Mouse (Mus musculus): Measurements from ENCODE around the gene Ncf1. TPM values are rescaled to one million over a fixed set of nuclear protein-coding genes. Genes with fewer than 3 reads are reported as not detected.
A peak's percentile ranks its signal among the peaks of the same experiment; 100 is the strongest.

The Ncf1 gene
- polyA plus RNA-seq, 1 experiment from 2014 or later: 2.4 TPM

DNA sequence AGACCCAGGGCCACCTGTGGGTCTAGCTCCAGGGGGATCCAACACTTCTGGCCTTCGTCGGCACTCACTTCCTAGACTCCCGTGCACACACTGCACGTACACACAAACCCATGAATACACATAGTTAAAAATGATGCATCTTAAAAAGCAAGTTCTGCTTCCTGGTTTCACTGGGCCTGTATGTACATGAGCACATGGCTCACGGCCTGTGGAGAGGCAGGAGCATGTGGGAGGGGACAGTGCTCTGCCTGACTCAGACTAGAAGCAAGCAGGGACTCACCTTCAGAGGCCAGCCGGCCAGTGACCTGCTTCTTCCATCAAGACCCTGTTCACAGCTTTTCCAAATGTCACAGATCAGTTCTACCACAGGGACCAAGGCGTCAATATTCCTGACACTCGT is 35.8 kb downstream of the Ncf1 start:
- TF ChIP-seq CTCF (IDR thresholded peaks at IDR 0.05; ENCODE audit: low read depth): no peak
- Histone ChIP-seq H3K4me2 (ENCODE audit: low read length) (no peak overlapping the region), H3K27ac (no peak overlapping the region), H3K9ac (ENCODE audit: low read depth, low read length) (no peak overlapping the region), H3K4me1 (replicated peaks; ENCODE audit: insufficient read depth, low read length) (no peaks in the 10 kb centered on the region), H3K27me3 (ENCODE audit: insufficient read depth, low read length) (no peaks in the 10 kb centered on the region), H3K9me3 (replicated peaks; ENCODE audit: low read length) (no peaks in the 10 kb centered on the region), H3K4me3 (replicated peaks; ENCODE audit: low read depth, low read length) (no peak overlapping the region), H3K36me3 (ENCODE audit: insufficient read depth, low read length) (0 out of 2 replicates have a peak, but pooled peaks cover 13% of the 10 kb centered on the region)
- no peak for ATAC-seq (replicated peaks; ENCODE audit: low FRiP score, low read depth)
- WGBS: 82% methylated on average over 8 of the region's 8 CpGs
- no peak for DNase-seq (ENCODE audit: low spot score)

DNA sequence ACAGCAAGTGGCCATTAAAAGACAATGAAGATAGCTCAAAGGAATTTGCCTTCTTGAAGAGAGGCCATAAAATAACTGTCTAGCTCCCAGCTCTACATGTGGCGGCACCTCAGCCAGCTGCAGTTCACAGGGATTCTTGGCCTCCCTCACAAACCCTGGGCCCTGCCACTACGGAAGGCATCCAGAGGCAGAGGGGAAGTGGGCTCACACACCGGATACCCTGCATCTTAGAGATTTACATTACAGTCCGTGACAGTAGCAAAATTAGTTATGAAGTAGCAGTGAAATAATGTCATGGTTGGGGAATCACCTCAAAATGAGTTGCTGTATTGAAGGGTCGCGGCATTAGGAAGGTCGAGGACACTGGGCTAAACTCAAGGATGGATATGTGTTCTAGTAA is 40.9 kb downstream of the Ncf1 start:
- H3K27me3 ChIP-seq (ENCODE audit: insufficient read depth, low read length): no peaks in the 10 kb centered on the region
- no peak overlapping the region for H3K4me2 ChIP-seq (ENCODE audit: low read length)
- H3K4me1 ChIP-seq (replicated peaks; ENCODE audit: insufficient read depth, low read length): peaks cover 3% of the 10 kb centered on the region
- no peak overlapping the region for H3K9ac ChIP-seq (ENCODE audit: low read depth, low read length)
- peak; percentile 68 for DNase-seq (ENCODE audit: low spot score)
- 55% methylated on average over 7 of the region's 7 CpGs for WGBS
- H3K27ac ChIP-seq: no peak overlapping the region
- no peak for TF ChIP-seq CTCF (IDR thresholded peaks at IDR 0.05; ENCODE audit: low read depth)
- H3K36me3 ChIP-seq (ENCODE audit: insufficient read depth, low read length): no peaks in the 10 kb centered on the region
- ATAC-seq (replicated peaks; ENCODE audit: low FRiP score, low read depth): no peak
- no peaks in the 10 kb centered on the region for H3K9me3 ChIP-seq (replicated peaks; ENCODE audit: low read length)
- H3K4me3 ChIP-seq (replicated peaks; ENCODE audit: low read depth, low read length): no peak overlapping the region

DNA sequence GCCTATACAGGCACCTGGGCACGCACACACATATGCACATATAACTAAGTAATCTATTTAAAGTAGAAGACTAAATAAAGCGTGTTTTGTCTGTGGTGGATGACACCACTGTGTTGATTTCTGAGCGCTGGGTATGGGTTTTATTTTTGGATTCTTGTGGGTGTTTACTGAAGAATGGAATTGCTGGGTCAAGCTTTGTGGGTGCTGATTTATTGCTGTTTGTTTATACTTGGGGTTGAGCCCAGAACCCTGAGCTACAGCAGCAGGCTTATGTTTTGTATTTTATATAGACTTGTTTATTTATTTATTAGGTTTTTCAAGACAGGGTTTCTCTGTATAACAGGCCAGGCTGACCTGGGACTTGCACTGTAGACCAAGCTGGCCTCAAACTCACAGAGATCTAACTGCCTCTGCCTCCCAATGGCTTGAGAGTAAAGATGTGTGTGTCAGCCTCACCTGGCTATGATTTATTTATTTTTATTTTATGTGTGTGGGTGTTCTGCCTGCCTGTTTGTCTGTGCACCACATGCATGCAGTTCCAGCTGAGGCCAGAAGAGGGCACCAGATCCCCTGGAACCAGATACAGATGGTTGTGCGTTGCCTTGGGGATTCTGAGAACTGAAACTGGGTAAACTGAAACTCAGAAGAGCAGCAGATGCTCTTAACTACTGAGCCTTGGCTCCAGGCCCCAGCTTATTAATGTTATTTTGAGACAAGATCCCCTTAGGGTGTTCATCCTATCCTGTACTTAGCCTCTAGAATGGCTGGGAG is 42.3 kb downstream of the Ncf1 start:
- 75% methylated on average over 4 of the region's 4 CpGs for WGBS
- Histone ChIP-seq H3K27ac (no peak overlapping the region), H3K4me3 (replicated peaks; ENCODE audit: low read depth, low read length) (no peak overlapping the region), H3K9ac (ENCODE audit: low read depth, low read length) (no peak overlapping the region), H3K4me1 (replicated peaks; ENCODE audit: insufficient read depth, low read length) (peaks cover 13% of the 10 kb centered on the region), H3K4me2 (ENCODE audit: low read length) (no peak overlapping the region), H3K36me3 (ENCODE audit: insufficient read depth, low read length) (no peaks in the 10 kb centered on the region), H3K9me3 (replicated peaks; ENCODE audit: low read length) (no peaks in the 10 kb centered on the region), H3K27me3 (ENCODE audit: insufficient read depth, low read length) (no peaks in the 10 kb centered on the region)
- ATAC-seq (replicated peaks; ENCODE audit: low FRiP score, low read depth) (no peak), DNase-seq (ENCODE audit: low spot score) (peak; percentile 62)
- TF ChIP-seq CTCF (IDR thresholded peaks at IDR 0.05; ENCODE audit: low read depth): peak; percentile 90

DNA sequence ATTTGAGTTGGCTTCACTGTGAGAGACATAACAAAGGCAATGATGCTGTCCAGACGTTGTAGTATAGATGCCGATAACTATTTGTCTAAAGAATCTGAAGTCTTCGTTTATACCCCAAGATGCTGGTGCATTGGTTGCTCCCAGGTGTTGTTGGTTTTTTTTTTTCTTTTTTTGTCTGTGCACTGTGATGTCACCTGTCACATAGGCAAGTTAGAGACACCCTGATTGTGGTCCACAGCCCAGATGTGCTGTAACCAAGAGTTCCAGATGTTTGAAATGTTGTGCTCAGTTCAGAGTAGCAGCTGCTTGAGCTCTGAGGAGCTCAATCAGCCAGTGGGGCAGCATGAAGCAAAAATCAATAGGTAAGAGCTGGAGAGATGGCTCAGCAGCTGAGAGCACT is 43.4 kb downstream of the Ncf1 start:
- DNase-seq (ENCODE audit: low spot score) (no peak), ATAC-seq (replicated peaks; ENCODE audit: low FRiP score, low read depth) (no peak)
- Histone ChIP-seq H3K27me3 (ENCODE audit: insufficient read depth, low read length) (no peaks in the 10 kb centered on the region), H3K4me2 (ENCODE audit: low read length) (no peak overlapping the region), H3K27ac (no peak overlapping the region), H3K4me1 (replicated peaks; ENCODE audit: insufficient read depth, low read length) (peaks cover 17% of the 10 kb centered on the region), H3K9ac (ENCODE audit: low read depth, low read length) (no peak overlapping the region), H3K9me3 (replicated peaks; ENCODE audit: low read length) (no peaks in the 10 kb centered on the region), H3K4me3 (replicated peaks; ENCODE audit: low read depth, low read length) (no peak overlapping the region), H3K36me3 (ENCODE audit: insufficient read depth, low read length) (no peaks in the 10 kb centered on the region)
- WGBS: 87% methylated on average over 3 of the region's 3 CpGs
- no peak for TF ChIP-seq CTCF (IDR thresholded peaks at IDR 0.05; ENCODE audit: low read depth)

DNA sequence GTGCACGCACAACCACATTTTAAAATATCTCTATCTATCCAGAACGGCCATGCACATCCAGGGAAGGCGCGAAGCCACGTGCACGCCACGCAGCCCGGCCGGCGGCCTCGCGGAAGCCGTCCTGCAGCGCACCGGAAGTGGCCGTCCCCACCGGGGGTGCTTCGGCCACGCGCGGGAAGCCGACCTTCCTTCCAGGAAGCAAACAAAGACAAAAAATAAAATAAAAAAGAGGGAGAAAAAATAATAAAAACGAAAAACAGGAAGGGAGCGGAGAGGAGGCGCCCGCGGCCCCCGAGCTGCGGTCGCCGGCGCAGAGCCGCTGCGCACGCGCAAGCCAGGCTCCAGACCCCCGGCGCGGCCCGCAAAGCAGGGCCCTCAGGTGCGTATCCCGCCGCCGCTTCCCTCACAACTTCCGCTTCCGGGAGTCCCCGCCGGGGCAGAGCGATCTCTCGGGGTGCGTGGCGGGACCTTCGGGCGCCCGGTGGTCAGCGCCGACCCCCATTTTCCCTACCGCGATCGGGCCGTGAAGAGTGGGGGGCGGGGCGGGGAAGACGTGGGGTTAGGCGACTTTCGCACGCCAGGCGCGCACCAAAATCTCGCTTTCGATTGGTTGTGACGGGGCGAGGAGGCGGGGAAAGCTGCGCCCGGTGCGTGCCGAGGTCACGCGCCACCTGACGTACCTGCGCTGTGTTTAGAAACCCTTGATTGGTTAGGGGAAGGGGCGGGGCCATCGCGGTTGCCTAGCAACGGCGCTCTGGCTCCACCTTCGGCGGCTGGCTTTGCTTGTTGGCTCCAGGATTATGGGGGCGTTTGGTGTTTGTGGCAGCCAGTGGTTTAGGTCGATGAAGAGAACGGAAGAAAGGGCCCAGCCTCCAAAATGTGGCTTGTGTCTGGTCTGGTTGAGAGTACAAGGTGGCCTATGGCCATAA is 45.3 kb downstream of the Ncf1 start, which contains the start of gene Gtf2ird2:
TSS of gene Gtf2ird2 (plus strand) at position 140 of the 929 bp plus-strand sequence.
- under 1% methylated on average over 92 of the region's 92 CpGs for WGBS
- H3K27me3 ChIP-seq (ENCODE audit: insufficient read depth, low read length): no peaks in the 10 kb centered on the region
- H3K27ac ChIP-seq: peak within 1 kb of the TSS; percentile 96
- DNase-seq (ENCODE audit: low spot score) (peak; percentile 98), ATAC-seq (replicated peaks; ENCODE audit: low FRiP score, low read depth) (peak; percentile 93)
- peak within 1 kb of the TSS; percentile 71 for H3K4me2 ChIP-seq (ENCODE audit: low read length)
- H3K4me1 ChIP-seq (replicated peaks; ENCODE audit: insufficient read depth, low read length): peaks cover 18% of the 10 kb centered on the region
- H3K9me3 ChIP-seq (replicated peaks; ENCODE audit: low read length): no peaks in the 10 kb centered on the region
- H3K9ac ChIP-seq (ENCODE audit: low read depth, low read length): peak within 1 kb of the TSS; percentile 92
- peak within 1 kb of the TSS; percentile 74 for H3K4me3 ChIP-seq (replicated peaks; ENCODE audit: low read depth, low read length)
- no peaks in the 10 kb centered on the region for H3K36me3 ChIP-seq (ENCODE audit: insufficient read depth, low read length)
- no peak; the same call in 1 of the 2 replicates for TF ChIP-seq CTCF (IDR thresholded peaks at IDR 0.05; ENCODE audit: low read depth)

DNA sequence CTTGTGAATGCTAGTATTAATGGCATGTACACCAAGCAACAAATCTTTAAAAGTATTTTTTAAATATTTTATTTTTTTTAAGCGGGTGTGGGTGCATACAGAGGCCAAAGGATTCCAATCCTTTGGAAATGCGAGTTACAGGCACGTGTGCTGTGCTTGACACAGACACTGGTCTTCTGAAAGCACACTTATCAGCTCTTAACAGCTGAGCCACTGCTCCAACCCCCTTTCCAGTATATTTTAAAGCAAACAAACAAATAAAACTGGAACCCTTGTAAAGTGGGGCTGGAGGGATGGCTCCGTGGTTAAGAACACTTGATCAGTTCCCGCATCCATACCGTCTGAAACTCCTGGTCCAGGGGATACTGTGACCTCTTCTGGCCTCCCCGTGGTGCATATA is 46.3 kb downstream of the Ncf1 start:
- 46% methylated on average over 7 of the region's 7 CpGs for WGBS
- Histone ChIP-seq H3K9ac (ENCODE audit: low read depth, low read length) (peak overlapping the region; percentile 92; the same call in 1 of the 2 replicates), H3K4me3 (replicated peaks; ENCODE audit: low read depth, low read length) (peak overlapping the region; percentile 74), H3K9me3 (replicated peaks; ENCODE audit: low read length) (no peaks in the 10 kb centered on the region), H3K27ac (peak overlapping the region; percentile 96), H3K36me3 (ENCODE audit: insufficient read depth, low read length) (no peaks in the 10 kb centered on the region), H3K4me2 (ENCODE audit: low read length) (peak overlapping the region; percentile 71), H3K27me3 (ENCODE audit: insufficient read depth, low read length) (no peaks in the 10 kb centered on the region), H3K4me1 (replicated peaks; ENCODE audit: insufficient read depth, low read length) (peaks cover 18% of the 10 kb centered on the region)
- TF ChIP-seq CTCF (IDR thresholded peaks at IDR 0.05; ENCODE audit: low read depth): no peak
- DNase-seq (ENCODE audit: low spot score) (no peak), ATAC-seq (replicated peaks; ENCODE audit: low FRiP score, low read depth) (no peak)
